Mouse (Mus musculus) liver, embryonic 13.5 days (tissue): ENCODE measurements around the gene Gnb1l. TPM values are rescaled to one million over a fixed set of nuclear protein-coding genes. Genes with fewer than 3 reads are reported as not detected.

Experiments used
- ATAC-seq: fragments of 200-750 bp; cut with Nextera tagmentation; 2 replicates; pipeline ENCODE4 v1.8.0; 2017; ENCODE audit warnings: low read depth, mild to moderate bottlenecking, moderate number of reproducible peaks, moderate library complexity
- DNase-seq: peaks from one replicate; pipeline ENCODE4 v3.0.0; 2022
- H3K27ac ChIP-seq: fragments of 300-500 bp; sonication (generic); 2 replicates; pipeline ENCODE4 v1.5.1; 2015; ENCODE audit warnings: moderate library complexity, mild to moderate bottlenecking, inconsistent platforms
- H3K27me3 ChIP-seq: fragments of 300-500 bp; sonication (generic); 2 replicates; pipeline ENCODE4 v1.6.1; 2015; ENCODE audit warnings: mild to moderate bottlenecking, inconsistent platforms
- H3K36me3 ChIP-seq: fragments of 300-500 bp; sonication (generic); 2 replicates; pipeline ENCODE4 v1.6.1; 2015; ENCODE audit warnings: mild to moderate bottlenecking, inconsistent platforms
- H3K4me1 ChIP-seq: fragments of 300-500 bp; sonication (generic); replicated peaks from 2 replicates; pipeline ENCODE4 v1.6.1; 2015; ENCODE audit warnings: inconsistent platforms
- H3K4me2 ChIP-seq: fragments of 300-500 bp; sonication (generic); 2 replicates; pipeline ENCODE4 v1.6.1; 2015; ENCODE audit warnings: inconsistent platforms, mild to moderate bottlenecking, moderate library complexity
- H3K4me3 ChIP-seq: fragments of 300-500 bp; sonication (generic); replicated peaks from 2 replicates; pipeline ENCODE4 v1.5.1; 2015; ENCODE audit warnings: mild to moderate bottlenecking, inconsistent platforms
- H3K9ac ChIP-seq: fragments of 300-500 bp; sonication (generic); 2 replicates; pipeline ENCODE4 v1.6.1; 2015; ENCODE audit warnings: mild to moderate bottlenecking, inconsistent platforms
- H3K9me3 ChIP-seq: fragments of 300-500 bp; sonication (generic); replicated peaks from 2 replicates; pipeline ENCODE4 v1.6.1; 2016; ENCODE audit warnings: inconsistent platforms
- WGBS: fragments of 180-500 bp; shearing (Covaris S2); methylation state at CpG from one replicate; pipeline ENCODE4 v1.1.7; 2015; ENCODE audit not compliant: insufficient replicate concordance; 5-methylcytosine and 5-hydroxymethylcytosine counted together
- polyA plus RNA-seq: library from polyadenylated mRNA; unstranded; fragments of >200 nt; fragmentation: Nextera tagmentation; extraction: Ambion mirVana; gene quantifications from 2 replicates; pipeline ENCODE4 v1.2.1, GENCODE M21; 2015

Gnb1l gene
- polyA plus RNA-seq, 1 experiment from 2014 or later, result 14.9 TPM

- Histone ChIP-seq H3K36me3 (no peaks in the 10 kb centered on the region), H3K9me3 (no peaks in the 10 kb centered on the region), H3K27me3 (peaks cover 72% of the 10 kb centered on the region), H3K9ac (no peak overlapping the region), H3K4me1 (0 out of 2 replicates have a peak, but pooled peaks cover 1% of the 10 kb centered on the region), H3K27ac (no peak overlapping the region), H3K4me2 (no peak overlapping the region), H3K4me3 (no peak overlapping the region)
- no peak for ATAC-seq
- 44% methylated on average over 2 of the region's 2 CpGs for WGBS
- no peak for DNase-seq
These were observed 110.6 kb downstream of the Gnb1l start for GRCm38 (mm10) chr16:18609099-18609498.

GRCm38 (mm10) chr16:18611752-18612151, 113.2 kb downstream of the Gnb1l start:
- 57% methylated on average over 13 of the region's 13 CpGs for WGBS
- peaks cover 81% of the 10 kb centered on the region for H3K27me3 ChIP-seq
- ATAC-seq (no peak), DNase-seq (no peak)
- no peak overlapping the region for H3K9ac ChIP-seq
- no peaks in the 10 kb centered on the region for H3K9me3 ChIP-seq
- no peak overlapping the region for H3K4me3 ChIP-seq
- H3K36me3 ChIP-seq, result no peaks in the 10 kb centered on the region
- H3K27ac ChIP-seq, result no peak overlapping the region
- peaks cover 1% of the 10 kb centered on the region; the same call in 1 of the 2 replicates for H3K4me1 ChIP-seq
- no peak overlapping the region for H3K4me2 ChIP-seq

- Histone ChIP-seq H3K27me3 (peaks cover 79% of the 10 kb centered on the region), H3K9me3 (no peaks in the 10 kb centered on the region), H3K9ac (no peak overlapping the region), H3K4me1 (peaks cover 15% of the 10 kb centered on the region), H3K36me3 (no peaks in the 10 kb centered on the region), H3K27ac (no peak overlapping the region), H3K4me2 (no peak overlapping the region), H3K4me3 (no peak overlapping the region)
- ATAC-seq (no peak), DNase-seq (no peak)
- 64% methylated on average over 3 of the region's 3 CpGs for WGBS
These were observed 114.8 kb downstream of the Gnb1l start for GRCm38 (mm10) chr16:18613301-18613700.

Other genes with a start within 250 kb of the Gnb1l start
- gene Ranbp1, start 250.0 kb upstream of the Gnb1l start, polyA plus RNA-seq, result 491 and 563 TPM in 2 replicates
- 1.3 and 2.4 TPM in 2 replicates for gene Gm49776, start 240.4 kb upstream of the Gnb1l start, polyA plus RNA-seq
- gene Dgcr8, start 209.5 kb upstream of the Gnb1l start, polyA plus RNA-seq, result 13.4 and 13.8 TPM in 2 replicates
- 69.6 and 71.4 TPM in 2 replicates for gene Tango2, start 150.6 kb upstream of the Gnb1l start, polyA plus RNA-seq
- gene Arvcf, start 150.5 kb upstream of the Gnb1l start, polyA plus RNA-seq, result 7.6 and 7.9 TPM in 2 replicates
- gene Txnrd2, start 72.3 kb upstream of the Gnb1l start, polyA plus RNA-seq, result 105 and 112 TPM in 2 replicates
- gene Comt, start 71.9 kb upstream of the Gnb1l start, polyA plus RNA-seq, result 109 and 110 TPM in 2 replicates
- 1.4 and 1.9 TPM in 2 replicates for gene Rtl10, start 188 bp downstream of the Gnb1l start, polyA plus RNA-seq
- 0.05 TPM in 1 of 2 replicates, not detected in the other for gene Tbx1, start 92.0 kb downstream of the Gnb1l start, polyA plus RNA-seq
- 25.2 and 32.4 TPM in 2 replicates for gene Gp1bb, start 123.7 kb downstream of the Gnb1l start, polyA plus RNA-seq
- gene Gm49601, start 127.7 kb downstream of the Gnb1l start, polyA plus RNA-seq, result 0.14 and 0.78 TPM in 2 replicates
- gene Sept5, start 131.2 kb downstream of the Gnb1l start, polyA plus RNA-seq, result 2.4 and 2.6 TPM in 2 replicates